Mouse (Mus musculus) forebrain, embryonic 11.5 days (tissue): ENCODE results near the gene Vrk2. TPM values are rescaled to one million over a fixed set of nuclear protein-coding genes. Genes with fewer than 3 reads are reported as not detected.

Experiments used
- ATAC-seq: fragments of 200-750 bp; cut with Nextera tagmentation; replicated peaks from 2 replicates; pipeline ENCODE4 v1.8.0; 2017; ENCODE audit warnings: moderate TSS enrichment; ENCODE audit not compliant: low FRiP score
- DNase-seq: peaks from one replicate; pipeline ENCODE4 v3.0.0-alpha.2; 2017; ENCODE audit warnings: low spot score
- H3K27ac ChIP-seq: fragments of 300-500 bp; sonication (generic); 2 replicates; pipeline ENCODE4 v1.5.1; 2014; ENCODE audit warnings: low read depth, low read length
- H3K27me3 ChIP-seq: fragments of 300-500 bp; sonication (generic); 2 replicates; pipeline ENCODE4 v1.6.1; 2014; ENCODE audit warnings: mild to moderate bottlenecking, low read length, mixed read lengths; ENCODE audit not compliant: control insufficient read depth, insufficient read depth
- H3K36me3 ChIP-seq: fragments of 300-500 bp; sonication (generic); 2 replicates; pipeline ENCODE4 v1.6.1; 2014; ENCODE audit warnings: mild to moderate bottlenecking, low read length, moderate library complexity, mixed read lengths; ENCODE audit not compliant: control insufficient read depth, insufficient read depth
- H3K4me1 ChIP-seq: fragments of 300-500 bp; sonication (generic); replicated peaks from 2 replicates; pipeline ENCODE4 v1.6.1; 2014; ENCODE audit warnings: low read length, mixed read lengths; ENCODE audit not compliant: control insufficient read depth, insufficient read depth
- H3K4me2 ChIP-seq: fragments of 300-500 bp; sonication (generic); 2 replicates; pipeline ENCODE4 v1.6.1; 2014; ENCODE audit warnings: low read depth, mild to moderate bottlenecking, low read length, moderate library complexity, mixed read lengths; ENCODE audit not compliant: severe bottlenecking
- H3K4me3 ChIP-seq: fragments of 300-500 bp; sonication (generic); 2 replicates; pipeline ENCODE4 v1.5.1; 2014; ENCODE audit warnings: low read depth, low read length
- H3K9ac ChIP-seq: fragments of 300-500 bp; sonication (generic); 2 replicates; pipeline ENCODE4 v1.6.1; 2014; ENCODE audit warnings: low read length
- H3K9me3 ChIP-seq: fragments of 300-500 bp; sonication (generic); 2 replicates; pipeline ENCODE4 v1.6.1; 2016; ENCODE audit warnings: low read length, mixed read lengths; ENCODE audit not compliant: control insufficient read depth
- WGBS: fragments of 180-500 bp; shearing (Covaris S2); extraction: QIAGEN DNeasy Blood & Tissue Kit; methylation state at CpG from one replicate; pipeline ENCODE4 v1.1.7; 2014; 5-methylcytosine and 5-hydroxymethylcytosine counted together
- polyA plus RNA-seq: library from polyadenylated mRNA; unstranded; fragments of >200 nt; fragmentation: Nextera tagmentation; extraction: Ambion mirVana; gene quantifications from 2 replicates; pipeline ENCODE4 v1.2.1, GENCODE M21; 2014

Gene Vrk2
- polyA plus RNA-seq, 1 experiment from 2014 or later: 23.6 TPM

DNA sequence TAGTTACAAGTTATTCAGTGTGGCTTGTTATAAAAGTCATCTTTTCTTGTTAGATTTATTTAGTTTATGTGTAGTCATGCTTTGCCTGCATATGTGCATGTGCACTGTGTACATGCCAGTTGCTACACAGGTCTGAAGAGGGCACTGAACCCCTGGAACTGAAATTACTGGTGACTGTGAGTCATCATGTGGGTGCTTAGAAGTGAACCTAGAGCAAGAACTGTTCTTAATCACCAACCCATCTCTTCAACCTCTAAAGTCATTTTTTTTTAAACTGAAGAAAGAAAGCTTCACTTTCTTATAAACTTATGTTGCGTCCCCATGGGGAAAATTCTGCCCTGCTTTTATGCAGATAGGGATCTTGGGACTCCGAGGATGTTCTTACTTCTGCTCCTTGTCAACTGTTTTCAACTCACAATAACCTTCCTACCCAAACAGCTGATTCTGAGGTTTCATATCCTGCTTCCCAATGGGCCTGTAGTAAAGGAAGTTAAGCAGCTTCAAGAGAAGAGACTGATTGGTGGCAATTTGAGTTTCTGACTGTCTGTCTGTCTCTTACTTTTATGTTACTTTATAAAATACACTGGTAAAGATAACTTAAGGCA, 7.9 kb upstream of the Vrk2 start:
- ATAC-seq (no peak), DNase-seq (no peak)
- Histone ChIP-seq H3K4me3 (no peak overlapping the region), H3K4me2 (no peak overlapping the region), H3K9ac (no peak overlapping the region), H3K27me3 (no peaks in the 10 kb centered on the region), H3K9me3 (no peaks in the 10 kb centered on the region), H3K4me1 (no peaks in the 10 kb centered on the region), H3K27ac (no peak overlapping the region), H3K36me3 (no peaks in the 10 kb centered on the region)
- WGBS: 90% methylated on average over 2 of the region's 2 CpGs

DNA sequence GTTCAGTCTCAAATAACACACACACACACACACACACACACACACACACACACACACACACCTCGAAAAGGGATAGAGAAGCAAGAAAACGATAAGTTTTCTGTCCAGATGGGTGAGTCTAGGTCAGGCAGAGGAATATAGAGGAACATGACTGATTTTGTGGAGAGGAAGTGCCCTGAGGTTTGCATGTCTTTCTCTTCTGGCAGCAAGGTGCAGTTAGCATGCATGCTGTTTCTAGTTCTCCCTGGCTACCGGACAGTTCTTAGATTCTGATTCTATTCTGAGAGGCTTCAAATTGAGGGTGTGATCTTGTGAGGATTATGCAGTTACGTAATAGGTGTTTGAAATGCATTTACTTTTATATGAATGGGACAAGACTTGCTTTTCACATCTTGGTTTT, 6.9 kb upstream of the Vrk2 start:
- DNase-seq: no peak
- Histone ChIP-seq H3K9ac (no peak overlapping the region), H3K9me3 (no peaks in the 10 kb centered on the region), H3K36me3 (no peaks in the 10 kb centered on the region), H3K4me2 (no peak overlapping the region), H3K4me3 (no peak overlapping the region), H3K27me3 (no peaks in the 10 kb centered on the region), H3K27ac (no peak overlapping the region), H3K4me1 (no peaks in the 10 kb centered on the region)
- ATAC-seq: no peak
- WGBS: 80% methylated on average over 4 of the region's 4 CpGs

DNA sequence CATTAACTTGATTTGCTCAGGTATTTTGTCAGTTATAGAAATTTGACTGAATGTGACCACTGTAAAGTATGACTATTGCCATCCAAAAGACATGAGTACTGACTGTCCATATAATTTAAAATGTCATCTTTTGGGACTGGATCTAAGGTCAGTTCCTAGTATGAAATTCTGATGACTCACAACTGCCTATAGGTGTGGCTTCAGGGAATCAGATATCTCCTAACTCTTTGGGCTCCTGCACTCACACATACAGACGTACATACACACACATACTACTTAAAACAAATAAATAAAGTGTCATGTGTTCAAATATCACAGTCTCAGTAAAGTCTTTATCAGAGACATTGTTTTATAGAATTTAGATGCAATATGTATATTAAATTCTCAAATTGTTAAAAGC, 5.1 kb upstream of the Vrk2 start:
- 79% methylated on average over 1 of the region's 1 CpGs for WGBS
- Histone ChIP-seq H3K27ac (no peak overlapping the region), H3K4me1 (no peaks in the 10 kb centered on the region), H3K36me3 (no peaks in the 10 kb centered on the region), H3K27me3 (no peaks in the 10 kb centered on the region), H3K4me3 (no peak overlapping the region), H3K9ac (no peak overlapping the region), H3K9me3 (no peaks in the 10 kb centered on the region), H3K4me2 (no peak overlapping the region)
- ATAC-seq (no peak), DNase-seq (no peak)

DNA sequence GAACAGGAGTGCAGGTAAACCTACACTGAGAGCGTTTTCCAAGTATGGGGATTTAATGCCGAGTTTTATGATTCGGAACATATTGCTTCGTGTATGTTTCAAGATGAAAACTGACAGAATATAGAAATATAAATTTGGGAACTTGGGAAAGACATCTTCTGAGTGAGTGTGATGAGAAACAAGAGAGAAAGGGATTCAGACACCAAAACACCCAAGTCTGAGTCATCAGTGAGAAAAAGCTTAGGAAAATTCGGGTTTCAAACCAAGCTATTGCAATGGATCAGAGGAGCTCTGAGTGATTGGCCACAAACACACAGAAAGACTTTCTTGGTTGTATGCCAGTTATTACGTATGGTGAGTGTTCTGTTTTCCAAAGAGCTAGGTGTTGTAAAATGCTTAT, 4.0 kb upstream of the Vrk2 start:
- no peak overlapping the region for H3K4me3 ChIP-seq
- no peaks in the 10 kb centered on the region for H3K9me3 ChIP-seq
- H3K4me2 ChIP-seq: no peak overlapping the region
- ATAC-seq (no peak), DNase-seq (no peak)
- H3K4me1 ChIP-seq: no peaks in the 10 kb centered on the region
- H3K27me3 ChIP-seq: no peaks in the 10 kb centered on the region
- H3K9ac ChIP-seq: no peak overlapping the region
- no peak overlapping the region for H3K27ac ChIP-seq
- no peaks in the 10 kb centered on the region for H3K36me3 ChIP-seq
- WGBS: 88% methylated on average over 6 of the region's 6 CpGs

DNA sequence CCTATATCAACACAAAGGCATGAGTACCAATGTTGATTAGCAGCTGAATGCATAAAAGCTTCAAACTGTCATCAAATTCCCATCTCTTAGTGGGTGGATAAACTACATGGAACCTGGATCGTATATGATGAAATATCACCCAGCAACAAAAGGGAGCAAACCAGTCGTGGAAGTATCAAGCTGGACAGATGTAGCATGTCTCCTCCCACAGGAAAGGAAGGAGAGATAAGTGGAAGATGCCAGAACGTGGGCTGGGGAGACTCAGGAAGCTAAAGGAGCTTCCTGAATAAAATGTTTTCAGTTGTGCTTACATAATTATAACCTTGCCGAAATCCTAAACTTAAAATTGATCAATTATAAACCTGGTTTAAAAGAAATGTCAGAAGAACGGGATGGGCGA, 3.3 kb upstream of the Vrk2 start:
- Histone ChIP-seq H3K9me3 (no peaks in the 10 kb centered on the region), H3K27ac (no peak overlapping the region), H3K4me3 (no peak overlapping the region), H3K36me3 (no peaks in the 10 kb centered on the region), H3K9ac (no peak overlapping the region), H3K4me2 (no peak overlapping the region), H3K27me3 (no peaks in the 10 kb centered on the region), H3K4me1 (no peaks in the 10 kb centered on the region)
- 86% methylated on average over 6 of the region's 6 CpGs for WGBS
- no peak for ATAC-seq
- DNase-seq: no peak

DNA sequence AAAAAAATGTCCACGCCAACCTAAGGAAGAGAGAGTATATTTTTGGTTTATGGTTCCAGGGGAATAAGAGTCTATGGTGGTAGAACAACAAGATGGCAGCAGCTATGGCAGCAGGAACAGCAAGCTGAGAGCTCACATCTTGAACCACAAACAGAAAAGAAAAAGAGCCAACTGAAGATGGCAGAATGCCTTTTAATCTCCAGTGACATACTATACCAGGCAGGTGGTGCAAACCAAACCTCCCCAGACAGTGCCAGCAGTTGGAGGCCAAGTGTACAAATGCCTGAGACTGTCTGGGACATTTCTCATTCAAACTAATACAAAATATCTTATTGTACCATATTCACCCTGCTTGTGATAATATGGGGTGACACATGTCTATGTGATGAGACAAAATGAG, 2.4 kb upstream of the Vrk2 start:
- DNase-seq (no peak), ATAC-seq (no peak)
- Histone ChIP-seq H3K9ac (no peak overlapping the region), H3K4me2 (no peak overlapping the region), H3K4me3 (no peak overlapping the region), H3K27ac (no peak overlapping the region), H3K4me1 (no peaks in the 10 kb centered on the region), H3K36me3 (no peaks in the 10 kb centered on the region), H3K9me3 (no peaks in the 10 kb centered on the region), H3K27me3 (no peaks in the 10 kb centered on the region)
- WGBS: 86% methylated on average over 1 of the region's 1 CpGs

DNA sequence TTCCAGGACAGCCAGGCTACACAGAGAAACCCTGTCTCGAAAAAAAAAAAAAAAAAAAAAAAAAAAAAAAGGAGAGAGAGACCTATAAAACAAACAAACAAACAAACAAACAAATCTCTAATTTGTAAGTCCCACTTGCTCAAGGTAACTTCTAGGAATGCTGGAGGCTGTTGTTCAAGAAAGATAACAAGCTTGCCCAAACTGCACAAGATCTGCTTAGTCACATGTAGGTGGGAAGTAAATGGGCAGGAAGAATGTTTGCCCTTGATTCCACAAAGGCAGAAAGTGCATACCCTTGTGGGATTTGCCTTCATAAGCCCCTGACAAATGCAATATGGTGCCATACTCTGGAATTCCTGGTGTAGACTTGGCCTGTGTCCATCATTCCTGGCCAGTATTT, 688 bp upstream of the Vrk2 start:
- H3K4me3 ChIP-seq: no peak overlapping the region
- no peak for ATAC-seq
- no peaks in the 10 kb centered on the region for H3K9me3 ChIP-seq
- 67% methylated on average over 1 of the region's 1 CpGs for WGBS
- no peak for DNase-seq
- H3K27ac ChIP-seq: no peak overlapping the region
- no peak overlapping the region for H3K9ac ChIP-seq
- H3K27me3 ChIP-seq: no peaks in the 10 kb centered on the region
- no peaks in the 10 kb centered on the region for H3K36me3 ChIP-seq
- H3K4me1 ChIP-seq: no peaks in the 10 kb centered on the region
- no peak overlapping the region for H3K4me2 ChIP-seq

DNA sequence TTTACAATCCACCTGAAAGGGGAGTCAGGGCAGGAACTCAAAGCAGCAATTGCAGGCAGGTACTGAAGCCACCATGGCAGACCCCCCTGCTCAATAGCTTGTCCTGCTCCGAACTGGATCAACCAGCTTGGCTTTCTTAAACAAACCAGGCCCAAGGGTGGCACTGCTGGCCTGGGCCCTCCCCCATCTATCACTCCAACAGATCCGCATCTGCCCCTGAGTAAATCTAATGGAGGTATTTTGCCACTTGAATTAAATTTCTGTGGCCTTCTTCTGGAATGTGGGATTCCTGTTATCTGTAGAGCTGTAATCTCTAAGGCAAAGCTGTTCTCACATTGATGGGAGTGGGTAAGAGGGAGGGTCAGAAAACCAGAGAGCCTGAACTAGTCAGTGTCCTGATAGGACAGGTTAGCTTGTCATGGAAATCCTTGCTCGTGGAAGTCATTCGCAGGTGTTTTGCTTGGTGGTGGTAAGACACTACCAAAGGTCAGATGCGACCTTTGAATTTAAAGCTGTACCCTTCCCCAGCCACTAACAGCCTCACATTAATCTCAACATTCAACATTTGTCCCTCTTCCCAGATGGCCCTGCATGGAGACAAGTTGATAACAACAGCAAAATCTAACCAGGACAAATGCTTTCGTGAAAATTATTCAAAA, 1.3 kb downstream of the Vrk2 start:
- ATAC-seq (peak; percentile 1; the same call in 1 of the 2 replicates), DNase-seq (no peak)
- H3K4me1 ChIP-seq: no peaks in the 10 kb centered on the region
- H3K36me3 ChIP-seq: no peaks in the 10 kb centered on the region
- 23% methylated on average over 6 of the region's 6 CpGs for WGBS
- no peaks in the 10 kb centered on the region for H3K27me3 ChIP-seq
- peak overlapping the region; percentile 70 for H3K4me2 ChIP-seq
- peak overlapping the region; percentile 65 for H3K4me3 ChIP-seq
- H3K9me3 ChIP-seq: no peaks in the 10 kb centered on the region
- no peak overlapping the region for H3K27ac ChIP-seq
- H3K9ac ChIP-seq: peak overlapping the region; percentile 75

DNA sequence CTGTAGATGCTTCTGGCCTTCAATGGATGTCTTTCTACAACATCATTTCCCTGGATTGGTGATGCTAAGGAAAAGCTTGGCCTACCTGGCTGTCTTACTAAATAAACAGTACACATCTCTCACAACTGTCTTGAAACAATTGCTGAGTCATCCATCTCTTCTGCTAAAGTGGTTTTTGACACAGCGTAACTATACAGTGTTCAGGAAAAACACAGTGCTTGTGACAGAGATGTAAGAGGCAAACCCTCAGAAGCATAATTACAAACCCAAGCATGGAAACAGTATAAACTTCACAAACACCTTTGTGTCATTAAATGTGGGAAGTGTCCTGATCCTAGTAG, 6.6 kb downstream of the Vrk2 start:
- H3K27me3 ChIP-seq: no peaks in the 10 kb centered on the region
- H3K4me1 ChIP-seq: no peaks in the 10 kb centered on the region
- WGBS: 95% methylated on average over 1 of the region's 1 CpGs
- ATAC-seq: no peak
- DNase-seq: no peak
- H3K9me3 ChIP-seq: no peaks in the 10 kb centered on the region
- H3K4me2 ChIP-seq: no peak overlapping the region
- no peak overlapping the region for H3K4me3 ChIP-seq
- H3K36me3 ChIP-seq: no peaks in the 10 kb centered on the region
- no peak overlapping the region for H3K27ac ChIP-seq
- no peak overlapping the region for H3K9ac ChIP-seq
